Mouse (Mus musculus) urinary bladder, postnatal 10 days (tissue): ENCODE results near the gene Gns.

Source experiments
- DNase-seq: peaks from one replicate; pipeline ENCODE4 v3.0.0; 2022; ENCODE audit warnings: low spot score

Gene Gns

DNA sequence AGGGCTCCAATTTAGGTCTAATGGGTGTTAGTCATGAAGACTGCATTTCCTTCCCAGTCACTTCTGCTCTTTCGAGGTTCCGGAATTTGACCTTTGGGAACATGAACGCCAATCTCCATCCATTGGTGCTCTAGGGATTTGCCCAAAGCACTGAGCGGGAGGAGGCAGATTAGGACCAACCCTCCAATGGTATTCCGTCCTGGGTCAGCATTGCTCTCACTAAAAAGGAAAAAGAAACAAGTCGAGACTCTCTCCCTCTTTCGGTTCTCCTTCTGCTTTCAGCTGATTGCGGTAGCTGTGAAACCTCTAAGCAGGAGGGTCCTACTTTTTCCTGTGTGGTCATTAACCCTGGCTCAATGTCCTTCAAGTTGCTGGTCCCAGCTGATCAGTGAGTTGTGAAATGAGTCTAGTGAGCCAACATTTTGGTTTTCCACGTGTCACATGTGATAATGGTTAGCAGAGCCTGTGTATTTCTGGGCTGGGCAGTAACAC is 937 bp downstream of the Gns start:
- DNase-seq: no peak

DNA sequence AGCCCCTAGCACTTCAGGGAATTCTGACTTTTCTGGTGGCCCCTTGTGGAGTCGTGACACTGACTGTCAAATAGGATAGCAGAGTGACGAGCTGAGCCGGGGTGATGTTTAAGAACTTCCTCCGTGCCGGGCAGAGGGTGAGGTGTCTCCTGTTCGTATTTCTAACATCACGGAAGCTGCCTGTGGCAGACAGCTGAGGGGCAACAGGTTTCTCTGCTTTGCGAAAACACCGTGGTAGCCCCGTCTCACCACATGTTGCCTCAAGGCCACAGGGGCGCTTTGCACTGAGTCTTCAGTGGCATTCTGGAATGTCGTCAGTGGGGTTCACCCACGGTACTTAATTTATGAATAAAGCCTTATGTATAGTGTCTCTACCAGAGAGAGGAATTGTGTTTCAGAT is 2.4 kb downstream of the Gns start:
- DNase-seq: no peak

DNA sequence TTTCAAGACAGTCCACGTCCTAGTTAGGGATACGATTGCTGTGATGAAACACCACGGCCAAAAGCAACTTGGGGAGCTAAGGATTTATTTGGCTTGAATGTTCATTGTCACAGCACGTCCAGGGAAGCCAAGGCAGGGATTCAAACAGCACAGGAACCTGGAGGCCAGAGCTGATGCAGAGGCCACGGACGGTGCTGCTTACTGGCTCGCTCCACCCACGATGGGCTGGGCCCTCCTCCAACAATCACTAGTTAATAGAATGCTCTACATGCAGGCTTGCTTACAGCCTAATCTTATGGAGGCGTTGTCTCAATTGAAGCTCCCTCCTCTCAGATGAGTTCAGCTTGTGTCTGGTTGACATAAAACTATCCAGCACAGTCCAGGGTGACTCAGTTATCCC is 2.9 kb downstream of the Gns start:
- no peak for DNase-seq

DNA sequence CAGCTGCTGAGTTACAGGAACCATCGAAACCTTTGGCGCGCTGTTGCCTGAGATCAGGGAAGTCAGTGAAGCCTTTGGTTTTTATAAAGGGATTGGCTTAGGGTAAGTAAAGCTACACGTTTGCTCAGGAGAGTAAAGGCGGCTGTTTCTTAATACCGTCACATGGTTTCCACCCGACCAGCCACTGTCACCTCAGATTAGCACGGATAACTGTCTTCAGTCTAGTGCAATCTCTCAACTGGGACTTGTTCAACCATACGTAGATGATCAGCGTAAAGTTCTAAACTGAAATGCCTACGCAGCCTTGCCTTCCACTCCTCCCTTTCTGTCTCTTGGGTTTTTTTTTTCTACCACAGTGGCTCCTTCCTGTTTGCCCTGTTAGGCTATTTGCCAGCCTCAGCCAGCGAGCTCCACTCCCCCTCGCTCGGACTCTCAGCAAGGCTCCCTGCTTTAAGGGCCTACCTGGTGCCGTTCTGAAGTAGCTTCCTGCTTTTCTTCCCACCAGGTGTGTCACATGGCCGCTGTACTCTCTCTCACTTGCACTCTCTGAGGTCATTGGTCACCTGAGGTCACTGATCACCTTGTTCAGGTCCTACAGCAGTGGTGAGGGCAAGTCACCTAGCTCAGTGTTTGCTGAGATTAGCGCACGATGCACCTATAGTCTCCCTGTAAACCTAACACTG is 4.0 kb downstream of the Gns start:
- no peak for DNase-seq

DNA sequence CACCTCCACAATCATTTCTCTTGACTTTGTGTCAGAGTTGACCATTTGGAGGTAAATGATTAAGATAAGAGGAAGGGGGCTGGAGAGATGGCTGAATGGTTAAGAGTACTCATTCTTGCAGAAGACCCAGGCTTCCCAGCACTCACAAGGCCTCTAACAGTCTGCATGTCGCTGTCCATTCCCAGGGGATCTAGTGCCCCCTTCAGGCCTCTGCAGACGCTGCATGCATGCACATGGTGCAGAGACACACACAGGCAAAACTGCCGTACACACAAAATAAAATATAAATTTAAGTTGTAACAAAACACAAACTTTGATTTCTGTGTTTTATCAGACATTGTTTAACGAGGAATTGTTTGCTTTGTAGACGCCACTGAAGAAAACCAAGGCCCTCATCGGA is 5.9 kb downstream of the Gns start:
- DNase-seq: no peak

DNA sequence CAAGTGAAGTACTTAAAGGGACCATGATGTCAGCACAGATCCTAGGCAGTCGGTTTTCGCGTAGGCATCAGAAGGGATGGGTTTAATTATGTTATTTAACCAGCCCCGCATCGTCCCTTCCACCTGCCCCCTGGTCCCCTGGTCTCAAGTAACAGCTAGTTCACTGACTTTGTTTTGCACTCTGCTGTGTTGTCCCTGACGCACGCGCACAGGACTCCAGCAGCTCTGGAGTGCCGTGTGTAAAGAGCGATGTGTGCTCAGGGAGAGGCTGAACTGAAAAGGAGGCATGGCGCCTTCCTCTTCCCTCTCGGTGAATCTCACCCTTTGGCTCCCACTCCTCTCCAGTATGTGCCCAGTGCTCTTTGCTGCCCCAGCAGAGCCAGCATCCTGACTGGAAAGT is 9.1 kb downstream of the Gns start:
- no peak for DNase-seq

DNA sequence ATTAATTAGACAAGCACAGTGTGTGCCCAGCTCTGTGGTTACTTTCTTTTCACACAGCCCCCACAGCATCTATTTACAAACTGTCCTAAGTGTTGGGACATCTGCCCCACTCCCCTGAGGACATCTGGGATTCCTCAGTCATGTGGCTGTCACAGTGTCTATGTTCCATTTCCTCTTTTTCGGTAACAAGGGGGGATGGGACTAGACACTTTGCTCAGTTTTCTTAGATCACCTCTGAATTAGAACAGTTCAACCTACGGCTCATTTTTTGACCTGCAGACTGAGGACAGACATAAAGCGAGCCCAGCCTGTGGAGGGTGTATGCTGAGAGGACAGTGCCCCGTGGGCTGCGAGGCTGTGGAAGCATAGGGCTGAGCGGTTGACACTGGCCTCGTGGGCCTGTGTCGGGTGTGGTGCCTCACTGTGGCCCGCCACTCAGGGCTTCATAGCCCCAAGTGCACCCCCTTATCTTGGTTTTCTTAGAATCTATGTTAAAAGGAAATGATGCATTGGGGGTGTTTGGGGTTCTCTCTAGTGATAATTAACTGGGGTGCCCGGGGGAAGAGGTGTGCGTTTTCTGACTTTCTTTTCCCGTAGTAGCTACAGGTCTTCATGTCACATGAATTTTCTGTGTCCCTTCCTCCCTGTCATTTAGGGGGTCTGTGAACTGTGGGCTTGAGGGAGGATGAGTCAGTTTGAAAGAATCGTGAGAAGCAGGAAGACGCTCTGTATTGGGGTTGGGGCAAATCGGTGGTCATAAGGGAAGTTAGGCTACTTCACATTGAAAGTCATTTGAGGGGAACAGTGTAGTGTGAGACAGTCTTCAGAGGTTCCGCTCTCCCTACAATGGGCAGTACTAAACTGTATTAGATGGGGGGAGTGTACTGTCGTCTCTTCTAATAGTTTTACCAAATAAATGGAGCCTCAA is 10.1 kb downstream of the Gns start:
- no peak for DNase-seq

DNA sequence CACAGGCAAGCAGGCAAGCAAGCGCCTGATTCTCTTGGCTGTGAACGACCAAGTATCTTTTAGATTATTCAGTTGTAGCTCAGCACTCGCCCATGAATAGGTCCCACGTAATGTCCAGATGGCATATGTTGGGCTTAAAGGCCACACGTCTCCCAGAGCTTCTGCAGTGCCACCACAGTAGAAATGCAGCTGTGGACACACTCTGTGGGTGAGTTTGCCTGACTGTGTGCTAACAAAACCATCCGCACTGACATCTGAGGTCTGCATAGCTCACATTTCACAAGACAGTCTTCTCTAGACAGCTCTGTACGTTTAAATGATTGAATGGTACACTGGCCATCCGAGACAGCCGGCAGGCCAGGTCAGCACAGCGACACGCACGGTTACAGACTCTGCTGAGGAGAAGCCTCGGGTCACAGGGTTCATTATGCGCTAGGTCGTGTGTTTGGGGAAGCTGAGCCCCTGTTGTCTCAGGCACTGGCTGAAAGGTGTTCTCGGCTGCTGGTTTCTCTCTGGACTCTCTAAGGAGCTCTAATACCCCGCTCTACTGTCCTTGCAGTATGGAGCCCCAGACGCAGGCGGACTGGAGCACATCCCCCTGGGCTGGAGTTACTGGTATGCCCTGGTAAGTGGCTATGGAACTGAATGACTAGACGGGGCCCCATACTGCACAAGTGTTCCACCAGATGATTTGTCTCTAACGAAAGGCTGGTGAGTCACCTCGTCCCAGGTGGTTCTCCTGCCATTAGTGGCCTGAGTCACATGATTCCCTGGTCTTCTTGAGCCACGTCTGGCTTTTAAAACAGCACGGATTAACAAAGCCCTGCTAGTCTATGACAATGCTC is 11.0 kb downstream of the Gns start:
- no peak for DNase-seq

DNA sequence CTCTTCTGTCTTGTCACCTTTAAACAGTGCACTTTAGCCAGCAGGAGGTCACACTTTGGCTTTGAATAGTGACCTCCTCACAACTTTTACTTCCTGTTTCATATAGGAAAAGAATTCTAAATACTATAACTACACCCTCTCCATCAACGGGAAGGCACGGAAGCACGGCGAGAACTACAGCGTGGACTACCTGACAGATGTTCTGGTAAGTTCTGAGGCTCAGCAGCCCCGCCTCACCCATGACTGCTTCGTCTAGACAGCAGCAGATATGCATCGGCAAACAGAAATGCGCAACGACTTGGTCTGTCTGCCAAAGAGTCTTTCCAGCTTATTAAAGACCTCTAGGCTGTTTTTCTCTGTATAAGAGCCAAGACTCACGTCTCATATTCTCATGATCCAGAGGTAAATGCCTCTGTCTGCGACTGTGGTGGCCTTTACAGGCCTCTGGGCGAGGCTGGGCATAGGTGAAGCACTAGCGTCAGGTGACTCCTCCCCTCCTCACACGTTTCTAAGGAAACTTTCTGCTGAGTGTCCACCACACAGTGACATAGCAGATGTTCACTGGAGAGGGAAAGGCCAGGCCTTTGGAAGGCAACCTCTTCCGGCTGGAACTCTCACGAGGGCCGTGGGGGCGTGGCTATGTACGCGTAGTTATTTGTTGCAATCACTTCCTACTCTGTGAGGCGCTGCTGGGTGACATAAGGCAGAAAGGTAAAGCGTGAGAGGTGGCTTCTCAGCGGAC is 11.8 kb downstream of the Gns start:
- DNase-seq: no peak

DNA sequence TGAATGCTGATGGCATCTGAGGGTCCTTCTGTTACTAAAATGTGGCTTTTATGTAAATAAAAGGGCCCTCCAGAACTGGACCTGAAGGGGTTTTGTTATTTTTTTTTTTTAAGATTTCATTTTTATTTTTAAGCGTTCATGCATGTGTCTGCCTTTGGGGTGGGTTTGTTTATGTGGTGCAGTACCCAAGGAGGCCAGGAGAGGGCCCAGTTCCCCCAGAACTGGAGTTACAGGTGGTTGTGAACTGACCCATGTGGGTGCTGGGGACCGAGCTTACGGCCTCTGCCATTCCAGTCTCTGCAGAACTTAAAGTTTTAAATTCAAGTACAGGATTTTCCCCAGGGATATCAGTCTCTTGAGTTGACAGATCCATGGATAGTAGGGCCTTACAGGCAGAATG is 14.5 kb downstream of the Gns start:
- no peak for DNase-seq

DNA sequence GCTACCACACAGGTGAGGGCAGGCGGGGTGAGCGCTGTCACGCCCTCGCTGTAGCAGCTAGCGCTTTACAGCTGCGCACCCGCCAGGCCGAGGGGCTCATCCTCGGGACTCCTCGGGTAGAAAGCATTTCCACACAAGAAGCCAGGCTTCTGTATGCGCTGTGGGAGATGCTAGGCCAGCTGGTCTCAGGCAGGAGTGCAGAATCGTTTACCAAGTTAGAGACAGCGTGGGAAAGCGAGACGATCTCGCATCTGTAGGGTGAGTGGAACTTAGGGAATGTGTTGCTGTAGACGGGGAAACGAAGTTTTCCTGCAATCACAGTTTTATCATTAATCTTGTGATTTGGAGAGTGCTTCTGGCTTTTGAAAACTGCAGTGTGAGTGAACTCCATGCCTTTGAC is 16.4 kb downstream of the Gns start:
- no peak for DNase-seq

DNA sequence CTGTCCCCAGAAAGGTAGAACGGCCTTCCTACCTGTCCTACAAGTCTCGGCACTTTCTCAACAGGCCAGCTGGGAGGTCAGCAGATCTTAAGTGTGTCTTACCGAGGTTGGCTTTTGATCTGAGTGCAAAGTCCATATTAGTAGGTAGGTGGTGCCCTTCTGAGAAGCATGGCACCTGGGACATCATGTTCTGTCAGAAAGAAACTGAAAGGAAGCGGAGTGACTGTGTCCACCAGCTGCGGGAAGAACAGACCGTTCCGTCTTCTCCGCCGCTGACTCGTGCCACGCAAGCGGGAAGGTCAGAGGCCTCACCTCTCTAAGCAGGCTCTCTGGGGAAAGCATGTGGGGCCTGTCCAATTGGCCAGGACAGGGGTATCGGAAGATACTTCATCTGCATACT is 19.8 kb downstream of the Gns start:
- DNase-seq: no peak

DNA sequence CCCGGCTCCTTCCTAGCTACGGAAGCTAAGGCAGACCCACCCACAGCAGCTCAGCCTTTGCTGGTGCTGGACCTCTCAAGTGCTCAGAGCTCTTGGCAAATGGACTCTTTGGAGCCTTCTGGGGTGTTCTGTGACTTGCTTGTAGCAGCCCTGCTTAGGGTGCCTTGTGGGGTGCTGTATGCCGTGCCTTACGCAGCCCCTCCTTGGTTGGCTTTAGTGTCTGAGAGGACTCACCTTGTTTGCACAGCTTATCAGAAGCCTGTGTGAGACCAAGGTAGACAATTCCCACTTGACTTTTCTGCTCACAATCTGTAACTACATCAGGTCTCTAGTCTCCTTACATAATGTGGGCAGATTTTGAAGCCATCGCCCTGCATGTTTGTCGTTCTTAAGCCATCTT is 20.8 kb downstream of the Gns start:
- no peak for DNase-seq

DNA sequence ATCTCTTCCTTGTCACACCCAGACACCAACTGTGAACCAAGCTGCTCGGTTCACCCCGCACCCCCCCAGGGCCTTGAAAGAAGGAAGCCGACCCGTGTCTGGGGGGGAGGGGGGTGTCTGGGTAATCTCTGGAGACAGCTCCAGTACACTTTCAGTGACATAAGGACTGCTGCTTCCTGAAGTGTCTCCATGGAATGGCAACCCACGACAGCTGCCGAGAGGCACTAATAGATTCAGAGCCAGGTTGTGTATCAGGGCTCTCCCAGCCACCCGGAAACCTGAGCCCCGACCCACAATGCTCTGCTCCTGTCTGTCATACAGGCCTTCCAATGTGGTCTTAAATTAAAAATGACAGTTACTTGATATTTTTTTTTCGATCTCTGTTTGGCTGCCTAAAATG is 21.5 kb downstream of the Gns start:
- DNase-seq: no peak

DNA sequence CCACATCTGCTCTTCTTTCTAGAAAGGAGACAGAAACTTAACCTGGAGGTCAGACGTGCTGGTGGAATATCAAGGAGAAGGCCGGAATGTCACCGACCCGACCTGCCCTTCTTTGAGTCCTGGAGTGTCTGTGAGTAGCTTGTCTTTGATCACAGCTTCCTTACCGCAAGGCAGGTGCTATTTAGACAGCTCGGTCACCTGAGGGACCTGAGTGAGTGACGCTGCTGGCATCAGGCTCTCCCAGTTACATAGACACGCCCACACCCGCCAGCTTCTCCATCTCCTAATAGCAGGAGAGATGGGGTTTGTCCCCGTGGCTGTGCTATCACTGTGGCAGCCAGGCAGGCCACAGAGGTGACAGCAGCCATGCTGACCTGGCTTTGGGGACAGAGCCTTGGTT is 25.7 kb downstream of the Gns start:
- DNase-seq: no peak

DNA sequence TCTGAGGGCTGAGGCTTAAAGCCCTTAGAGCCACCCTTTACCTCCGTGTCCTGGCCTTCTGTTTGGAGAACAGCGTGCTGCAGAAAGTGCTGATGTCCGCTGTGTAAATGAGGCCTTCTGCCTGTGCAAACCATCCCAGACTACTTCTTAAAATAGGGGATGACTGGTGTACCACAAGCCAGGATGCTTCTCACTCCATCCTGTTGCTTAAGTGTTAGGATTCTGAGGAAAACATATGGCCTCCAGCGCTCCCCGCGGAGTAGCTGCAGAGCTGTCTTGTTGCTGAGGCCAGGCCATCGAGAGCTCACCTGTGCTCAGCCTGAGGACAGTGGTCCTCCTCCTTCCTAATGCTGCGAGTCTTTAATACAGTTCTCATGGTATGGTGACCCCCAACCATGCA is 27.0 kb downstream of the Gns start:
- DNase-seq: no peak

DNA sequence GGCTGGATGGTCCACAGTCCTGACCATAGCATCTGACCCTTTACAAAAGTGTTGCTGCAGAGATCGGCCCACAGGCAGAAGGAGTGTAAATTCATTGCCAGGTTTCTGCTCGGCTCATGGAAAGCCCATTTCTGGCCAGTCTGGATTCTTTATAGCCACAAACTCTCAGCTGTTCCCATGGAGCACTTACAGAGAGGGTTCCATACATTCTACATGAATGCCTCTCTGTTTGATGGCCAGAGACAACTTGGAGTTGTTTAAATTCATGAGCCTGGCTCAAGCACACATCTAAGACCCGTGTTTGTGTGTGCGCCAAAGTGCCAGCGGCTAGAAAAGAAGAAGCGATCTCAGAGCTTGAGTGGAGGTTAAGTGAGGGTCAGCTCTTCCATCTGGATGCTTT is 29.4 kb downstream of the Gns start:
- no peak for DNase-seq

DNA sequence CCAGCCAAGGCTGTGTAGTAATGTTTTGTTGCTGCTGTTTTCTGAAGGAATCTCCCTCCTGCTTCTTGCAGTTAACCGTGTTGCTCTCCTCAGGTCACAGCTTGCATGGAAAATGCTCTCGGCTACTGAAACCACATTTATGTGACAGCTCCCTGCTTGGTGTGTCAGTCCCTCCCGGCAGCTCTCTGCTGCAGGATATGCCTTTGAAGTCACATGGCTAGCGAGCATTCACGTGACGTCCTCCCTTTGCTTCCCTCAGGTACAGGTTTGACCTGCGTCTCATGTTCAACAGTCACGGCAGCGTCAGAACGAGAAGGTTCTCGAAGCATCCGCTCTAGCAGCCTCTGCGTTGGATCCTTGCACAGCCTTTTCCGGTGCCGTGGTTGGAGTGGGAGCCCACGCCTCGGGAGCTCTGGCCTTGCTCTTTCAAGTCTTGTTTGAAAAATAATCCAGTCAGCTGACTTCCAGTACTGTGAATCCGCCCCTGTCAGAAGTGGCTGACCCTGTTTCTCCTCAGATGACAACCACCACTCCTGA is 30.0 kb downstream of the Gns start:
- DNase-seq: no peak

DNA sequence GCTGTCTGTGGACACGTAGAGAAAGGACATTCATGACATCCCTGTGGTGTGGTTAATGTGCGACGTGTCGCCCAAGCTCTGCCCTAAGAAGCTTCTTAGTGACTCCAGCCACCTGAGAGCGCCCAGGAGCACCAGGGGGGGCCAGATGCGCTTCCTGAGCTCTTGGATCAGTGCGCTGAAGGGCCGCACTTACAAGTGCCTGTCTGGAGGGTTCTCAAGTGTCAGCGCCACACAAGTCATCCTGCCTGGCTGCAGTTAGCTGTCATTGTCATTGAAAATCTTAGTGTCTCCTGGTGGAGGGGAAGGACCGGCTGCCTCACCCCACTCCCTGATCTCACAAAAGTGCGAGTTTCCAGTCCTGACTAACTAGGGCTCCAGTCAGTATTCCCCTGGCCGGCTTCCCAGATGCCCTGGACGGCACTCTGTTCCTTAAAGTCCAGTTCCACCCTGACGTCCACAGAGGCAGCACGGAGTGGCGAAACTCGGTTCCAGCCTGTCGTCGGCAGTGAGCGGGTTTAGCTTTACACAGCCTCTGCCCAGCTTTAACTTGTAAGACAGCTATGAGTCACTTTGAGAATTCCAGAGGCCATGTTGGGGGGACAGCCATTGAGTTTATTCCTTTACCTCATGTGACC is 30.8 kb downstream of the Gns start:
- no peak for DNase-seq

DNA sequence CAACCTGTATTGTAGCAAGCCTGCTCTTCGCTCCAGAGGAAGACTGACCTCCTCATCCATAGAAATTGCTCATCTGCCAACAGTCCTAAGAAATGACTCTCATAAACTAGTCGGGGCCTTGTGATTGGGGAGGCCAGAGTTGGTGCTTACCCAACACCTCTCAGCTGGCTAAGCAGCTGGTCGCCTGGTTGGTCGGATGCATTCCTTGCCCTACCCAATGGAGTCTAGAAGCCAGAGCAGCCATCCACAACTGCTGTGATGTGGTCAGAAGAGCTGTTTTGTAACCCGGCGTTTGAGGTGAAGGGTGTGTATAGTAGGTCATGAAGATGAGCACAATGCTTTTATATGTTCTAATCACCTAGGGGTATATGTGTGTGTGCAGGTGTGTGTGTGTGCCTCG is 33.7 kb downstream of the Gns start:
- DNase-seq: no peak

DNA sequence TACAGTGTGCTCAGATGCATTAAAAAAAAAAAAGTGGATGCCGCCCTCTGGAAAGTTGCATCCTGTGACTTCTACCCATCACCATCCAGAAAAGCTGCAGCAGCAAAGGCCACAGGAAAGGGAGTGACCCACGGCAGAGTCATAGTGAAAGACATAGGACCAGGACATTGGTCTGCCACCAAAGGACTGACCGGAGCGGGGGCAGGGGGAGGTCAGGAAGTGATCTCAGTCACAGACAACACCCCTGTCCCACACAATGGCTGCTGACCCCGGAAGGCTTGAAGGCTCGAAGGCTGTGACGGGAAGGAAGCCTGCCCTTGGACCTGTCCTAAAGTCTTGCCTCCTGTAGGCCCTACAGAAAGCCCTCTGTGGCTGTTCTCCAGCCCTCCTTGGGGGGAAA is 36.1 kb downstream of the Gns start:
- DNase-seq: no peak
